Mouse (Mus musculus) MEL (cell line): ENCODE measurements around the gene Rpl7l1. TPM values are rescaled to one million over a fixed set of nuclear protein-coding genes. Genes with fewer than 3 reads are reported as not detected.
A peak's percentile ranks its signal among the peaks of the same experiment; 100 is the strongest.

Source experiments
- DNase-seq: peaks from one replicate; pipeline ENCODE4 v3.0.0; 2011; ENCODE audit warnings: low read depth, low spot score
- H3K27ac ChIP-seq: 2 replicates; pipeline ENCODE4 v1.5.1; 2012; ENCODE audit warnings: low read depth, mild to moderate bottlenecking, control low read depth, low read length, moderate library complexity; ENCODE audit not compliant: control insufficient read depth
- H3K27me3 ChIP-seq, 2 experiments: fragments of 150-350 bp in 1 of 2; sonication (generic) in 1 of 2; 2 replicates each; pipeline ENCODE4 v1.6.1; 2012; ENCODE audit warnings: low read length in 2 of 2, mild to moderate bottlenecking in 2 of 2, improper control_type of control experiment in 1 of 2, moderate library complexity in 1 of 2; ENCODE audit not compliant: insufficient read depth in 2 of 2, control insufficient read depth in 1 of 2
- H3K36me3 ChIP-seq, 2 experiments: 2 replicates each; pipeline ENCODE4 v1.6.1; 2012 to 2014; ENCODE audit warnings: low read length in 2 of 2, improper control_type of control experiment in 1 of 2, inconsistent platforms in 1 of 2, mild to moderate bottlenecking in 1 of 2; ENCODE audit not compliant: insufficient read depth in 2 of 2, control insufficient read depth in 1 of 2
- H3K4me1 ChIP-seq, 2 experiments: fragments of 150-350 bp in 1 of 2; sonication (generic) in 1 of 2; 2 replicates each; pipeline ENCODE4 v1.6.1; 2012; ENCODE audit warnings: low read length in 2 of 2, improper control_type of control experiment in 1 of 2, mild to moderate bottlenecking in 1 of 2; ENCODE audit not compliant: insufficient read depth in 2 of 2, control insufficient read depth in 1 of 2
- H3K4me3 ChIP-seq, 2 experiments: fragments of 150-350 bp in 1 of 2; sonication (generic) in 1 of 2; 2 replicates each; pipeline ENCODE4 v1.5.1; 2012; ENCODE audit warnings: low read depth in 2 of 2, low read length in 2 of 2, mild to moderate bottlenecking in 2 of 2, moderate library complexity in 2 of 2, control low read depth in 1 of 2, improper control_type of control experiment in 1 of 2; ENCODE audit not compliant: control insufficient read depth in 1 of 2, insufficient read depth in 1 of 2
- H3K79me2 ChIP-seq: 2 replicates; pipeline ENCODE4 v1.6.1; 2012; ENCODE audit warnings: mild to moderate bottlenecking, low read length, moderate library complexity; ENCODE audit not compliant: control insufficient read depth, poor library complexity, insufficient read depth
- H3K9ac ChIP-seq: 2 replicates; pipeline ENCODE4 v1.6.1; 2012; ENCODE audit warnings: low read depth, mild to moderate bottlenecking, control low read depth, low read length, moderate library complexity; ENCODE audit not compliant: control insufficient read depth, poor library complexity, severe bottlenecking
- H3K9me3 ChIP-seq: fragments of 150-350 bp; sonication (generic); replicated peaks from 2 replicates; pipeline ENCODE4 v1.6.1; 2012; ENCODE audit warnings: mild to moderate bottlenecking, low read length, improper control_type of control experiment, moderate library complexity; ENCODE audit not compliant: insufficient read depth
- BHLHE40 ChIP-seq: IDR thresholded peaks from 2 replicates; pipeline ENCODE4 v1.6.1; 2012; ENCODE audit warnings: low read depth, mild to moderate bottlenecking, inconsistent platforms, low read length, improper control_type of control experiment, borderline replicate concordance
- CHD1 ChIP-seq: IDR thresholded peaks from 2 replicates; pipeline ENCODE4 v1.6.1; 2012; ENCODE audit warnings: low read depth, mild to moderate bottlenecking, inconsistent platforms, low read length, improper control_type of control experiment
- CTCF ChIP-seq, 3 experiments: IDR thresholded peaks in 2 of 3; conservative IDR thresholded peaks in 1 of 3; 2 replicates each; pipeline ENCODE4 v1.5.1; 2011 to 2012; ENCODE audit warnings: low read length in 3 of 3, low read depth in 2 of 3, mild to moderate bottlenecking in 2 of 3, improper control_type of control experiment in 1 of 3, inconsistent platforms in 1 of 3, mixed read lengths in 1 of 3, moderate library complexity in 1 of 3; ENCODE audit not compliant: control insufficient read depth in 1 of 3, insufficient read depth in 1 of 3, poor library complexity in 1 of 3, severe bottlenecking in 1 of 3
- EP300 ChIP-seq, 2 experiments: IDR thresholded peaks; 2 replicates each; pipeline ENCODE4 v1.6.1; 2011; ENCODE audit warnings: improper control_type of control experiment in 2 of 2, low read length in 2 of 2, low read depth in 1 of 2, mild to moderate bottlenecking in 1 of 2
- GABPA ChIP-seq: IDR thresholded peaks from 2 replicates; pipeline ENCODE4 v1.6.1; 2012; ENCODE audit warnings: low read depth, mild to moderate bottlenecking, inconsistent platforms, low read length, improper control_type of control experiment, moderate library complexity
- HCFC1 ChIP-seq: IDR thresholded peaks from 2 replicates; pipeline ENCODE4 v1.6.1; 2012; ENCODE audit warnings: low read depth, mild to moderate bottlenecking, inconsistent platforms, low read length, improper control_type of control experiment, moderate library complexity
- MAX ChIP-seq: IDR thresholded peaks from 2 replicates; pipeline ENCODE4 v1.6.1; 2011; ENCODE audit warnings: low read length, improper control_type of control experiment
- MXI1 ChIP-seq: IDR thresholded peaks from 2 replicates; pipeline ENCODE4 v1.6.1; 2011; ENCODE audit warnings: mild to moderate bottlenecking, low read depth, low read length, improper control_type of control experiment
- MYC ChIP-seq: IDR thresholded peaks from 2 replicates; pipeline ENCODE4 v1.6.1; 2011; ENCODE audit warnings: low read depth, mild to moderate bottlenecking, low read length, improper control_type of control experiment, moderate library complexity
- NRF1 ChIP-seq: IDR thresholded peaks from 2 replicates; pipeline ENCODE4 v1.6.1; 2014; ENCODE audit warnings: low read depth, mild to moderate bottlenecking, inconsistent platforms, low read length, improper control_type of control experiment, moderate library complexity; ENCODE audit not compliant: poor library complexity, insufficient read depth, severe bottlenecking
- POLR2A ChIP-seq, 2 experiments: IDR thresholded peaks; 2 replicates each; pipeline ENCODE4 v1.6.1; 2011 to 2012; ENCODE audit warnings: low read length in 2 of 2, mild to moderate bottlenecking in 2 of 2, control low read depth in 1 of 2, improper control_type of control experiment in 1 of 2, low read depth in 1 of 2, moderate library complexity in 1 of 2; ENCODE audit not compliant: control insufficient read depth in 1 of 2, insufficient read depth in 1 of 2, poor library complexity in 1 of 2
- POLR2AphosphoS2 ChIP-seq: IDR thresholded peaks from 2 replicates; pipeline ENCODE4 v1.6.1; 2011; ENCODE audit warnings: low read length, improper control_type of control experiment
- POLR2AphosphoS5 ChIP-seq: IDR thresholded peaks from 2 replicates; pipeline ENCODE4 v1.6.1; 2012; ENCODE audit warnings: low read depth, borderline replicate concordance, mild to moderate bottlenecking, inconsistent platforms, low read length, moderate library complexity, mixed read lengths
- TAL1 ChIP-seq: IDR thresholded peaks from 2 replicates; pipeline ENCODE4 v1.6.1; 2012; ENCODE audit warnings: mild to moderate bottlenecking, inconsistent platforms, low read length, moderate library complexity, mixed read lengths
- TBP ChIP-seq: IDR thresholded peaks from 2 replicates; pipeline ENCODE4 v1.8.0; 2011; ENCODE audit warnings: low read depth, low read length, improper control_type of control experiment
- ZKSCAN1 ChIP-seq: IDR thresholded peaks from 2 replicates; pipeline ENCODE4 v1.6.1; 2012; ENCODE audit warnings: low read depth, mild to moderate bottlenecking, inconsistent platforms, low read length, improper control_type of control experiment, moderate library complexity
- polyA plus RNA-seq, 2 experiments: library from polyadenylated mRNA; stranded (reverse) in 1 of 2; unstranded in 1 of 2; fragments of >175 nt in 1 of 2; fragments of >200 nt in 1 of 2; gene quantifications; 2 replicates each; pipeline versions ENCODE4 v1.2.1 to v1.2.4; 2012; ENCODE audit warnings: low replicate concordance in 2 of 2, low read depth in 1 of 2; ENCODE audit not compliant: insufficient read length in 2 of 2, insufficient read depth in 1 of 2, missing spikeins in 1 of 2
- total RNA-seq: library from RNA; depleted of rRNA; stranded (reverse); fragments of 300-350 nt; gene quantifications from 2 replicates; pipeline ENCODE4 v1.2.3, GENCODE M21; 2012

The Rpl7l1 gene
- total and polyA plus RNA-seq, 3 experiments = 166 to 342 (median 174) TPM

- H3K36me3 ChIP-seq = peaks cover 0 to 3% of the 10 kb centered on the region in 2 experiments; a peak in 3 of 4 replicates
- no peaks in the 10 kb centered on the region for H3K27me3 ChIP-seq
- no peak overlapping the region for H3K27ac ChIP-seq
- no peaks in the 10 kb centered on the region for H3K9me3 ChIP-seq
- peaks cover 0 to 7% of the 10 kb centered on the region in 2 experiments; a peak in 1 of 4 replicates for H3K4me1 ChIP-seq
- H3K79me2 ChIP-seq = peaks cover 10% of the 10 kb centered on the region
- no peak overlapping the region for H3K4me3 ChIP-seq
- TF ChIP-seq BHLHE40 (no peak), MAX (no peak), HCFC1 (no peak), POLR2AphosphoS5 (no peak), CTCF (IDR thresholded peaks at IDR 0.05 in 2 of 3, conservative IDR thresholded peaks at IDR 0.05 in 1 of 3; ENCODE audit: control insufficient read depth in 1 of 3, insufficient read depth in 1 of 3, low read depth in 2 of 3, low read length in 3 of 3, poor library complexity in 1 of 3, severe bottlenecking in 1 of 3) (no peak), TBP (no peak), EP300 (IDR thresholded peaks at IDR 0.05; ENCODE audit: low read depth in 1 of 2, low read length in 2 of 2) (no peak), NRF1 (no peak), MYC (no peak), GABPA (no peak), TAL1 (no peak), ZKSCAN1 (no peak)
- no peak overlapping the region for H3K9ac ChIP-seq
- DNase-seq = no peak
Observed at GRCm38 (mm10) chr17:46775070-46775469, 7.4 kb downstream of the Rpl7l1 start.

GRCm38 (mm10) chr17:46774131-46774472, 8.4 kb downstream of the Rpl7l1 start:
- Histone ChIP-seq H3K9ac (peak overlapping the region; percentile 96), H3K27me3 (no peaks in the 10 kb centered on the region), H3K79me2 (peaks cover 10% of the 10 kb centered on the region), H3K4me1 (peaks cover 0 to 7% of the 10 kb centered on the region in 2 experiments; a peak in 1 of 4 replicates), H3K36me3 (peaks cover 0 to 2% of the 10 kb centered on the region in 2 experiments; a peak in 2 of 4 replicates), H3K27ac (peak overlapping the region; percentile 42), H3K4me3 (peak overlapping the region; percentile 69 to 91), H3K9me3 (no peaks in the 10 kb centered on the region)
- no peak for TF ChIP-seq CHD1
- TF ChIP-seq POLR2A (IDR thresholded peaks at IDR 0.05; ENCODE audit: control insufficient read depth in 1 of 2, insufficient read depth in 1 of 2, low read depth in 1 of 2, low read length in 2 of 2, poor library complexity in 1 of 2) = 0 out of 4 replicates have a peak, but pooled peaks of 1 of the 2 experiments have one; percentile 16
- TF ChIP-seq EP300 (IDR thresholded peaks at IDR 0.05; ENCODE audit: low read depth in 1 of 2, low read length in 2 of 2) = no peak
- TF ChIP-seq POLR2AphosphoS2 = peak; percentile 60; the same call in 1 of the 2 replicates
- no peak for TF ChIP-seq MXI1
- no peak for DNase-seq
